Mouse (Mus musculus) MEL (cell line): ENCODE measurements at regions not wholly inside any gene's neighbourhood (a gene's known extent, or its start where the extent isn't known, plus 50 kb on each side); places are given as distances from the start of the nearest gene placed in this dataset.

Source experiments
- DNase-seq: peaks from one replicate; pipeline ENCODE4 v3.0.0; 2011; ENCODE audit warnings: low read depth, low spot score
- H3K27ac ChIP-seq: 2 replicates; pipeline ENCODE4 v1.5.1; 2012; ENCODE audit warnings: low read depth, mild to moderate bottlenecking, control low read depth, low read length, moderate library complexity; ENCODE audit not compliant: control insufficient read depth
- H3K27me3 ChIP-seq, 2 experiments: fragments of 150-350 bp in 1 of 2; sonication (generic) in 1 of 2; 2 replicates each; pipeline ENCODE4 v1.6.1; 2012; ENCODE audit warnings: low read length in 2 of 2, mild to moderate bottlenecking in 2 of 2, improper control_type of control experiment in 1 of 2, moderate library complexity in 1 of 2; ENCODE audit not compliant: insufficient read depth in 2 of 2, control insufficient read depth in 1 of 2
- H3K36me3 ChIP-seq, 2 experiments: 2 replicates each; pipeline ENCODE4 v1.6.1; 2012 to 2014; ENCODE audit warnings: low read length in 2 of 2, improper control_type of control experiment in 1 of 2, inconsistent platforms in 1 of 2, mild to moderate bottlenecking in 1 of 2; ENCODE audit not compliant: insufficient read depth in 2 of 2, control insufficient read depth in 1 of 2
- H3K4me1 ChIP-seq, 2 experiments: fragments of 150-350 bp in 1 of 2; sonication (generic) in 1 of 2; 2 replicates each; pipeline ENCODE4 v1.6.1; 2012; ENCODE audit warnings: low read length in 2 of 2, improper control_type of control experiment in 1 of 2, mild to moderate bottlenecking in 1 of 2; ENCODE audit not compliant: insufficient read depth in 2 of 2, control insufficient read depth in 1 of 2
- H3K4me3 ChIP-seq, 2 experiments: fragments of 150-350 bp in 1 of 2; sonication (generic) in 1 of 2; 2 replicates each; pipeline ENCODE4 v1.5.1; 2012; ENCODE audit warnings: low read depth in 2 of 2, low read length in 2 of 2, mild to moderate bottlenecking in 2 of 2, moderate library complexity in 2 of 2, control low read depth in 1 of 2, improper control_type of control experiment in 1 of 2; ENCODE audit not compliant: control insufficient read depth in 1 of 2, insufficient read depth in 1 of 2
- H3K79me2 ChIP-seq: 2 replicates; pipeline ENCODE4 v1.6.1; 2012; ENCODE audit warnings: mild to moderate bottlenecking, low read length, moderate library complexity; ENCODE audit not compliant: control insufficient read depth, poor library complexity, insufficient read depth
- H3K9ac ChIP-seq: 2 replicates; pipeline ENCODE4 v1.6.1; 2012; ENCODE audit warnings: low read depth, mild to moderate bottlenecking, control low read depth, low read length, moderate library complexity; ENCODE audit not compliant: control insufficient read depth, poor library complexity, severe bottlenecking
- H3K9me3 ChIP-seq: fragments of 150-350 bp; sonication (generic); replicated peaks from 2 replicates; pipeline ENCODE4 v1.6.1; 2012; ENCODE audit warnings: mild to moderate bottlenecking, low read length, improper control_type of control experiment, moderate library complexity; ENCODE audit not compliant: insufficient read depth
- CTCF ChIP-seq, 3 experiments: IDR thresholded peaks in 2 of 3; conservative IDR thresholded peaks in 1 of 3; 2 replicates each; pipeline ENCODE4 v1.5.1; 2011 to 2012; ENCODE audit warnings: low read length in 3 of 3, low read depth in 2 of 3, mild to moderate bottlenecking in 2 of 3, improper control_type of control experiment in 1 of 3, inconsistent platforms in 1 of 3, mixed read lengths in 1 of 3, moderate library complexity in 1 of 3; ENCODE audit not compliant: control insufficient read depth in 1 of 3, insufficient read depth in 1 of 3, poor library complexity in 1 of 3, severe bottlenecking in 1 of 3
- E2F4 ChIP-seq: IDR thresholded peaks from 2 replicates; pipeline ENCODE4 v1.6.1; 2011; ENCODE audit warnings: low read depth, low read length, improper control_type of control experiment, borderline replicate concordance
- ELF1 ChIP-seq: IDR thresholded peaks from 2 replicates; pipeline ENCODE4 v1.6.1; 2014; ENCODE audit warnings: low read depth, mild to moderate bottlenecking, inconsistent platforms, low read length, improper control_type of control experiment, moderate library complexity
- EP300 ChIP-seq, 2 experiments: IDR thresholded peaks; 2 replicates each; pipeline ENCODE4 v1.6.1; 2011; ENCODE audit warnings: improper control_type of control experiment in 2 of 2, low read length in 2 of 2, low read depth in 1 of 2, mild to moderate bottlenecking in 1 of 2
- ETS1 ChIP-seq: IDR thresholded peaks from 2 replicates; pipeline ENCODE4 v1.6.1; 2012; ENCODE audit warnings: low read depth, mild to moderate bottlenecking, inconsistent platforms, low read length, improper control_type of control experiment, moderate library complexity
- GABPA ChIP-seq: IDR thresholded peaks from 2 replicates; pipeline ENCODE4 v1.6.1; 2012; ENCODE audit warnings: low read depth, mild to moderate bottlenecking, inconsistent platforms, low read length, improper control_type of control experiment, moderate library complexity
- GATA1 ChIP-seq: IDR thresholded peaks from 2 replicates; pipeline ENCODE4 v1.6.1; 2011; ENCODE audit warnings: low read depth, low read length, improper control_type of control experiment
- HCFC1 ChIP-seq: IDR thresholded peaks from 2 replicates; pipeline ENCODE4 v1.6.1; 2012; ENCODE audit warnings: low read depth, mild to moderate bottlenecking, inconsistent platforms, low read length, improper control_type of control experiment, moderate library complexity
- JUND ChIP-seq: IDR thresholded peaks from 2 replicates; pipeline ENCODE4 v1.6.1; 2011; ENCODE audit warnings: low read depth, mild to moderate bottlenecking, improper control_type of control experiment, low read length
- KAT2A ChIP-seq: conservative IDR thresholded peaks from 2 replicates; pipeline ENCODE4 v1.6.1; 2012; ENCODE audit warnings: low read depth, low read length, improper control_type of control experiment, inconsistent platforms
- MAX ChIP-seq: IDR thresholded peaks from 2 replicates; pipeline ENCODE4 v1.6.1; 2011; ENCODE audit warnings: low read length, improper control_type of control experiment
- MXI1 ChIP-seq: IDR thresholded peaks from 2 replicates; pipeline ENCODE4 v1.6.1; 2011; ENCODE audit warnings: mild to moderate bottlenecking, low read depth, low read length, improper control_type of control experiment
- MYC ChIP-seq: IDR thresholded peaks from 2 replicates; pipeline ENCODE4 v1.6.1; 2011; ENCODE audit warnings: low read depth, mild to moderate bottlenecking, low read length, improper control_type of control experiment, moderate library complexity
- NRF1 ChIP-seq: IDR thresholded peaks from 2 replicates; pipeline ENCODE4 v1.6.1; 2014; ENCODE audit warnings: low read depth, mild to moderate bottlenecking, inconsistent platforms, low read length, improper control_type of control experiment, moderate library complexity; ENCODE audit not compliant: poor library complexity, insufficient read depth, severe bottlenecking
- POLR2AphosphoS2 ChIP-seq: IDR thresholded peaks from 2 replicates; pipeline ENCODE4 v1.6.1; 2011; ENCODE audit warnings: low read length, improper control_type of control experiment
- SIN3A ChIP-seq: IDR thresholded peaks from 2 replicates; pipeline ENCODE4 v1.6.1; 2012; ENCODE audit warnings: low read length, improper control_type of control experiment, inconsistent platforms
- TAL1 ChIP-seq: IDR thresholded peaks from 2 replicates; pipeline ENCODE4 v1.6.1; 2012; ENCODE audit warnings: mild to moderate bottlenecking, inconsistent platforms, low read length, moderate library complexity, mixed read lengths
- TCF12 ChIP-seq: IDR thresholded peaks from 2 replicates; pipeline ENCODE4 v1.6.1; 2014; ENCODE audit warnings: low read depth, mild to moderate bottlenecking, inconsistent platforms, low read length, improper control_type of control experiment, moderate library complexity
- UBTF ChIP-seq: IDR thresholded peaks from 2 replicates; pipeline ENCODE4 v1.6.1; 2012; ENCODE audit warnings: low read depth, mild to moderate bottlenecking, inconsistent platforms, low read length, improper control_type of control experiment, moderate library complexity, borderline replicate concordance; ENCODE audit not compliant: insufficient read depth
- USF1 ChIP-seq: IDR thresholded peaks from 2 replicates; pipeline ENCODE4 v1.6.1; 2014; ENCODE audit warnings: low read depth, mild to moderate bottlenecking, inconsistent platforms, low read length, improper control_type of control experiment, moderate library complexity
- USF2 ChIP-seq, 2 experiments: IDR thresholded peaks; 2 replicates each; pipeline ENCODE4 v1.6.1; 2011 to 2012; ENCODE audit warnings: improper control_type of control experiment in 2 of 2, low read length in 2 of 2, borderline replicate concordance in 1 of 2, inconsistent platforms in 1 of 2, low read depth in 1 of 2, mild to moderate bottlenecking in 1 of 2; ENCODE audit not compliant: insufficient read depth in 1 of 2
- ZC3H11A ChIP-seq: IDR thresholded peaks from 2 replicates; pipeline ENCODE4 v1.6.1; 2012; ENCODE audit warnings: low read depth, mild to moderate bottlenecking, inconsistent platforms, low read length, improper control_type of control experiment
- ZNF384 ChIP-seq: IDR thresholded peaks from 2 replicates; pipeline ENCODE4 v1.6.1; 2012; ENCODE audit warnings: low read depth, mild to moderate bottlenecking, inconsistent platforms, low read length, improper control_type of control experiment

DNA sequence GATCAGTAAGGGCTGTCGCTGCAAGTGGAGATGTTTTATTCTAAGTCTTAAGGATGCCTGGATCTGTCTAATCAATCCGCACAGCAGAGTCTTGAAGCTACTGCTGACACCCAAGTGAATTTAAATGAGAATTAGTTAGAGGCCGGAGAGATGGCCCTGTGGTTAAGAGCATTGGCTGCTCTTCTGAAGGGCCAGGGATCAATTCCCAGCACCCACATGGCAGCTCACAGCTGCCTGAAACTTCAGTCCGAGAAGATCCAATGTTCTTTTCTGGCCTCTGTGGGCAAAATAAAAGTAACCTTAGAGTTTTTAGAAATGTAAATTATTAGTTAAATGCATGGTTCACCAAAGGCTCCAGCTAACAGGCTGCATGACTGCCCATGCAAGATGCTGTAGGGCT, 65.5 kb upstream of the Lep start:
- Histone ChIP-seq H3K27me3 (peaks cover 0 to 13% of the 10 kb centered on the region in 2 experiments; a peak in 3 of 4 replicates), H3K9me3 (no peaks in the 10 kb centered on the region), H3K79me2 (no peaks in the 10 kb centered on the region), H3K4me1 (peaks cover 0 to 6% of the 10 kb centered on the region in 2 experiments; a peak in 2 of 4 replicates), H3K36me3 (peaks cover 0 to 2% of the 10 kb centered on the region in 2 experiments; a peak in 1 of 4 replicates), H3K4me3 (no peak overlapping the region), H3K27ac (no peak overlapping the region), H3K9ac (no peak overlapping the region)
- TF ChIP-seq MYC (no peak), JUND (no peak), ETS1 (no peak), USF1 (no peak), TAL1 (no peak), USF2 (IDR thresholded peaks at IDR 0.05; ENCODE audit: borderline replicate concordance in 1 of 2, insufficient read depth in 1 of 2, low read depth in 1 of 2, low read length in 2 of 2) (no peak), POLR2AphosphoS2 (no peak)
- DNase-seq: no peak

DNA sequence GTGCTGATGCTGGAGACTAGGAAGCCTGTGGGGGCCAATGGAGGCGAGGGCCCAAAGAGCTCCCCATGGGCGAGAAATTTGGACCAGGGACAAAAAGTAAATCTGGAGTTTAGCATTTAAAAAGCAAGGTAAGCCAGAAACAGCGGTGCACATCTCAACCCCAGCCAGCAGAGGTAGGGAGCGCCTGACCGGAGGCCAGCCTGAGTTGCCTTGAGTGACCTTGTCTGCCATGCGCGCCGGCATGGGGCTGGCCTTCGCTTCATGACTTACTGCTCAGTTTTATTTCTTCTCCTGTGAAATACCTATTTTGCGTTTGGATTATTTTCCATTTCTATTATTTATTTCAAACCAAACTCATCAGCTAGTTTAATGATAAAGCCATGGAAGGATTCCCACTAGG, 64.3 kb upstream of the Lep start:
- Histone ChIP-seq H3K27me3 (peaks cover 0 to 13% of the 10 kb centered on the region in 2 experiments; a peak in 3 of 4 replicates), H3K4me3 (no peak overlapping the region), H3K36me3 (no peaks in the 10 kb centered on the region), H3K27ac (no peak overlapping the region), H3K4me1 (no peaks in the 10 kb centered on the region), H3K9me3 (no peaks in the 10 kb centered on the region), H3K9ac (no peak overlapping the region), H3K79me2 (no peaks in the 10 kb centered on the region)
- TF ChIP-seq KAT2A: no peak
- no peak for TF ChIP-seq GATA1
- no peak for TF ChIP-seq SIN3A
- TF ChIP-seq CTCF (IDR thresholded peaks at IDR 0.05 in 2 of 3, conservative IDR thresholded peaks at IDR 0.05 in 1 of 3; ENCODE audit: control insufficient read depth in 1 of 3, insufficient read depth in 1 of 3, low read depth in 2 of 3, low read length in 3 of 3, poor library complexity in 1 of 3, severe bottlenecking in 1 of 3): no peak
- no peak for TF ChIP-seq USF2 (IDR thresholded peaks at IDR 0.05; ENCODE audit: borderline replicate concordance in 1 of 2, insufficient read depth in 1 of 2, low read depth in 1 of 2, low read length in 2 of 2)
- TF ChIP-seq ZC3H11A: no peak
- no peak for TF ChIP-seq GABPA
- no peak for TF ChIP-seq ELF1
- TF ChIP-seq MXI1: no peak
- no peak for TF ChIP-seq E2F4
- no peak for TF ChIP-seq HCFC1
- no peak for TF ChIP-seq ZNF384
- no peak for TF ChIP-seq UBTF
- no peak for TF ChIP-seq MAX
- TF ChIP-seq TCF12: no peak
- TF ChIP-seq EP300 (IDR thresholded peaks at IDR 0.05; ENCODE audit: low read depth in 1 of 2, low read length in 2 of 2): no peak
- no peak for TF ChIP-seq NRF1
- no peak for DNase-seq
